In genomic region chr6:145545927-145546641, GRCm38 (mm10) we compare ENCODE assay signal across 9 mouse cellular contexts.
DNase-seq lines count a peak whose midpoint lies in the region; ATAC-seq and TF ChIP-seq lines count a peak whose summit lies in the region.
"Had no signal": no experiment of that assay in that cellular context is flagged by ENCODE, and none has a peak within 500 bp of the region (broad histone marks: within the 10 kb centered on the region; RNA-seq: fewer than 3 reads in every experiment).

No protein-coding gene starts in this region.

- no peaks in the 10 kb centered on the region for H3K36me3 ChIP-seq in intestine, embryonic 16.5 days (ENCODE audit: control insufficient read depth, insufficient read depth, low read length)
- H3K36me3 ChIP-seq in stomach, embryonic 15.5 days = no peaks in the 10 kb centered on the region

- TF ChIP-seq CTCF in layer of hippocampus, adult 2 months (conservative IDR thresholded peaks at IDR 0.05) = peak; percentile 51
- TF ChIP-seq CTCF in lung, adult 2 months (IDR thresholded peaks at IDR 0.05; ENCODE audit: insufficient read depth, low read length) = no peak

- peak overlapping the region; percentile 12; the same call in 1 of the 2 replicates for H3K4me2 ChIP-seq in intestine, embryonic 16.5 days (ENCODE audit: low read depth, low read length)
- H3K4me2 ChIP-seq in stomach, embryonic 15.5 days = no peak overlapping the region

- no peak overlapping the region for H3K9ac ChIP-seq in intestine, embryonic 16.5 days (ENCODE audit: low read depth, low read length)
- no peak overlapping the region for H3K9ac ChIP-seq in stomach, embryonic 15.5 days

- DNase-seq in layer of hippocampus, adult 2 months (ENCODE audit: low spot score in 2 of 2) = peak in 1 of 2 experiments; percentile 26
- no peak for DNase-seq in layer of hippocampus, postnatal 36 days
- peak; percentile 43 for DNase-seq in lung, adult 2 months
- no peak for DNase-seq in ovary, postnatal 14 days (ENCODE audit: low spot score)
- no peak for DNase-seq in frontal cortex, postnatal 25 days (ENCODE audit: low spot score in 2 of 2)
- DNase-seq in frontal cortex, postnatal 14 days (ENCODE audit: low spot score in 2 of 2) = no peak

- no peaks in the 10 kb centered on the region for H3K27me3 ChIP-seq in intestine, embryonic 16.5 days (replicated peaks; ENCODE audit: control insufficient read depth, insufficient read depth, low read length)
- H3K27me3 ChIP-seq in stomach, embryonic 15.5 days (replicated peaks) = no peaks in the 10 kb centered on the region
- H3K27me3 ChIP-seq: megakaryocyte, embryonic 14.5 days had no signal

- 39% methylated on average over 13 of the region's 13 CpGs for WGBS in intestine, embryonic 16.5 days
- WGBS in lung, adult 2 months = 57% methylated on average over 13 of the region's 13 CpGs
- 50% methylated on average over 13 of the region's 13 CpGs for WGBS in stomach, embryonic 15.5 days

- TF ChIP-seq POLR2A in lung, adult 2 months (IDR thresholded peaks at IDR 0.05; ENCODE audit: borderline replicate concordance, extremely low read depth, low read depth, low read length) = no peak

- ATAC-seq in intestine, embryonic 16.5 days = peak; percentile 86
- peak; percentile 62; the same call in 1 of the 2 replicates for ATAC-seq in stomach, embryonic 15.5 days (ENCODE audit: insufficient read depth, low FRiP score, low read depth)

- no peak overlapping the region for H3K4me3 ChIP-seq in layer of hippocampus, adult 2 months
- no peak overlapping the region for H3K4me3 ChIP-seq in intestine, embryonic 16.5 days (ENCODE audit: low read length)
- H3K4me3 ChIP-seq in lung, adult 2 months (replicated peaks; ENCODE audit: extremely low read depth, low read depth, low read length) = no peak overlapping the region
- H3K4me3 ChIP-seq in stomach, embryonic 15.5 days (replicated peaks) = no peak overlapping the region
- H3K4me3 ChIP-seq: megakaryocyte, embryonic 14.5 days had no signal

- H3K4me1 ChIP-seq in intestine, embryonic 16.5 days (ENCODE audit: control insufficient read depth, insufficient read depth, low read length) = no peaks in the 10 kb centered on the region
- H3K4me1 ChIP-seq in lung, adult 2 months (ENCODE audit: control insufficient read depth, insufficient read depth, low read length) = no peaks in the 10 kb centered on the region
- 0 out of 2 replicates have a peak, but pooled peaks cover 3% of the 10 kb centered on the region for H3K4me1 ChIP-seq in stomach, embryonic 15.5 days

- H3K9me3 ChIP-seq in intestine, embryonic 16.5 days (ENCODE audit: control insufficient read depth, low read length) = peaks cover 5% of the 10 kb centered on the region; the same call in 1 of the 2 replicates
- H3K9me3 ChIP-seq in stomach, embryonic 15.5 days = no peaks in the 10 kb centered on the region

- H3K27ac ChIP-seq in layer of hippocampus, adult 2 months = no peak overlapping the region
- H3K27ac ChIP-seq in intestine, embryonic 16.5 days (ENCODE audit: low read length) = no peak overlapping the region
- peak overlapping the region; percentile 66 for H3K27ac ChIP-seq in stomach, embryonic 15.5 days
